Mouse (Mus musculus) lung, adult 2 months (tissue): ENCODE data around the gene Mmrn2. TPM values are rescaled to one million over a fixed set of nuclear protein-coding genes. Genes with fewer than 3 reads are reported as not detected.
A peak's percentile ranks its signal among the peaks of the same experiment; 100 is the strongest.

Experiments used
- DNase-seq: peaks from one replicate; pipeline ENCODE4 v3.0.0; 2022
- H3K4me1 ChIP-seq: fragments of 200-500 bp; 2 replicates; pipeline ENCODE4 v1.6.1; 2011; ENCODE audit warnings: low read length; ENCODE audit not compliant: control insufficient read depth, insufficient read depth
- H3K4me3 ChIP-seq: fragments of 200-500 bp; replicated peaks from 2 replicates; pipeline ENCODE3; 2011; ENCODE audit warnings: low read depth, mild to moderate bottlenecking, control low read depth, low read length; ENCODE audit errors: extremely low read depth
- CTCF ChIP-seq: fragments of 200-500 bp; IDR thresholded peaks from 2 replicates; pipeline ENCODE4 v1.5.1; 2011; ENCODE audit warnings: mild to moderate bottlenecking, low read length, control low read depth; ENCODE audit not compliant: insufficient read depth
- POLR2A ChIP-seq: fragments of 200-500 bp; IDR thresholded peaks from 2 replicates; pipeline ENCODE4 v1.6.1; 2011; ENCODE audit warnings: low read depth, mild to moderate bottlenecking, control low read depth, low read length, borderline replicate concordance; ENCODE audit errors: extremely low read depth
- WGBS: fragments of 180-500 bp; shearing (Covaris S2); methylation state at CpG from one replicate; pipeline ENCODE4 v1.1.7; 2018; 5-methylcytosine and 5-hydroxymethylcytosine counted together
- polyA plus RNA-seq: library from polyadenylated mRNA; depleted of rRNA; stranded (reverse); fragments of >200 nt; gene quantifications from 2 replicates; pipeline ENCODE4 v1.2.3, GENCODE M21; 2012

Gene Mmrn2
- polyA plus RNA-seq, 1 experiment = 22.2 TPM

GRCm38 (mm10) chr14:34345771-34346566 is 29.3 kb upstream of the Mmrn2 start:
- no peak for DNase-seq
- WGBS = 56% methylated on average over 12 of the region's 12 CpGs
- no peak for TF ChIP-seq POLR2A
- TF ChIP-seq CTCF = 0 out of 2 replicates have a peak, but pooled peaks have one; percentile 31
- Histone ChIP-seq H3K4me3 (no peak overlapping the region), H3K4me1 (peaks cover 6% of the 10 kb centered on the region)

- DNase-seq = no peak
- 93% methylated on average over 5 of the region's 5 CpGs for WGBS
- Histone ChIP-seq H3K4me3 (no peak overlapping the region), H3K4me1 (peaks cover 6% of the 10 kb centered on the region)
- no peak for TF ChIP-seq CTCF
- TF ChIP-seq POLR2A = no peak
Measured at GRCm38 (mm10) chr14:34347084-34347483, 28.2 kb upstream of the Mmrn2 start.

GRCm38 (mm10) chr14:34348301-34348700 is 27.0 kb upstream of the Mmrn2 start:
- no peak for DNase-seq
- WGBS = 67% methylated on average over 7 of the region's 7 CpGs
- no peak for TF ChIP-seq POLR2A
- TF ChIP-seq CTCF = no peak
- Histone ChIP-seq H3K4me1 (peaks cover 6% of the 10 kb centered on the region), H3K4me3 (no peak overlapping the region)

- peak; percentile 35 for DNase-seq
Measured at GRCm38 (mm10) chr14:34349007-34349406, 26.3 kb upstream of the Mmrn2 start.

GRCm38 (mm10) chr14:34351660-34352059 is 23.6 kb upstream of the Mmrn2 start:
- TF ChIP-seq CTCF (no peak), POLR2A (no peak)
- Histone ChIP-seq H3K4me3 (no peak overlapping the region), H3K4me1 (peaks cover 6% of the 10 kb centered on the region)
- DNase-seq = no peak
- WGBS = 61% methylated on average over 3 of the region's 3 CpGs

More at GRCm38 (mm10) chr14:34349007-34349406, 26.3 kb upstream of the Mmrn2 start:
- no peak for TF ChIP-seq CTCF
- TF ChIP-seq POLR2A = no peak
- Histone ChIP-seq H3K4me1 (peaks cover 6% of the 10 kb centered on the region), H3K4me3 (no peak overlapping the region)
- WGBS = 70% methylated on average over 8 of the region's 8 CpGs

GRCm38 (mm10) chr14:34352523-34352922 is 22.7 kb upstream of the Mmrn2 start:
- peaks cover 6% of the 10 kb centered on the region for H3K4me1 ChIP-seq
- no peak overlapping the region for H3K4me3 ChIP-seq
- TF ChIP-seq POLR2A (no peak), CTCF (no peak)
- WGBS = 63% methylated on average over 6 of the region's 6 CpGs
- no peak for DNase-seq

- 69% methylated on average over 3 of the region's 3 CpGs for WGBS
- DNase-seq = peak; percentile 44
- TF ChIP-seq CTCF (no peak), POLR2A (no peak)
- Histone ChIP-seq H3K4me1 (peaks cover 6% of the 10 kb centered on the region), H3K4me3 (no peak overlapping the region)
Measured at GRCm38 (mm10) chr14:34353326-34353725, 21.9 kb upstream of the Mmrn2 start.

- DNase-seq = no peak
- H3K4me3 ChIP-seq = no peak overlapping the region
- TF ChIP-seq POLR2A (no peak), CTCF (no peak)
- H3K4me1 ChIP-seq = peaks cover 4% of the 10 kb centered on the region; the same call in 1 of the 2 replicates
- WGBS = 65% methylated on average over 4 of the region's 4 CpGs
Measured at GRCm38 (mm10) chr14:34354456-34354855, 20.8 kb upstream of the Mmrn2 start.

GRCm38 (mm10) chr14:34355301-34355700 is 20.0 kb upstream of the Mmrn2 start, which contains the start of gene Fam25c:
Gene Fam25c (minus strand): TSS chr14:34355433.
- Histone ChIP-seq H3K4me3 (no peak within 1 kb of the TSS), H3K4me1 (peaks cover 4% of the 10 kb centered on the region; the same call in 1 of the 2 replicates)
- TF ChIP-seq POLR2A = no peak
- no peak for TF ChIP-seq CTCF
- DNase-seq = no peak
- WGBS = 69% methylated on average over 6 of the region's 6 CpGs
